Mouse (Mus musculus): ENCODE data around the gene Gas8.

DNA sequence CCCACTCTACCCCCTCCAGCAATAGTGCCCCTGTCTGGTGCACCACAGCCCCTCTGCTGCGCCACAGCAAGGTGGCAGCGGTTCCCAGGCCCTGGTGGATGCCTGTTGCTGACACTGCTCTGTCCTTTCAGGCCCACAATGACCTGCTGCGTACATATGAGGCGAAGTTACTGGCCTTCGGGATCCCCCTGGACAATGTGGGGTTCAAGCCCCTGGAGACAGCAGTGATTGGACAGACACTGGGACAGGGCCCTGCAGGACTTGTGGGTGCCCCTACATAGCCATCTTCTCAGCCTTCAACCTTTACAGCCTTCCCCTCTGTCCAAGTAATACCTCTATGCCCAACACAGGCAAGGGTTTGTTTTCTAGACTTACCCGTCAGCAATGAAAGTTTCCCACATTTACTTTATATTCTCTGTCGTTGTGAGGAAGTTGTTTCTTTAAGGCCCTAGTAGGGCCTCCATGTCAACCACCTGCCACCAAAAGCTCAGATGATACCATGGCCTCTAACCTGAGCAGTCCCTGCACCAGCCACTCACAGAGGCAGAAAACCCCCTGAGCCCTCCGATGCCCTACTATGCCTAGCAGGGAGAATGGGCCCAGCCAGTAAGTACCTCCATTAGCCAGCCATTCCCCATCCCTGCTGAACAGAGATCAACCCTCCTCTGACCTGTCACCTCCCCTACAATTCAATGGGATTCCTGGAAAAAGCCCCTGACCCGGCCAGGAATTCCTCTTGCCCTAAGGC, 17.8 kb downstream of the Gas8 start:
- TF ChIP-seq CTCF (IDR thresholded peaks at IDR 0.05; ENCODE audit: borderline replicate concordance, insufficient read depth, low read depth, low read length) (no peak), POLR2A (IDR thresholded peaks at IDR 0.05; ENCODE audit: borderline replicate concordance, insufficient read depth, low read length) (no peak)

Measured in cerebellum, adult 2 months (tissue).